9 mouse cellular contexts compared by ENCODE assay signal in the genomic region with DNA sequence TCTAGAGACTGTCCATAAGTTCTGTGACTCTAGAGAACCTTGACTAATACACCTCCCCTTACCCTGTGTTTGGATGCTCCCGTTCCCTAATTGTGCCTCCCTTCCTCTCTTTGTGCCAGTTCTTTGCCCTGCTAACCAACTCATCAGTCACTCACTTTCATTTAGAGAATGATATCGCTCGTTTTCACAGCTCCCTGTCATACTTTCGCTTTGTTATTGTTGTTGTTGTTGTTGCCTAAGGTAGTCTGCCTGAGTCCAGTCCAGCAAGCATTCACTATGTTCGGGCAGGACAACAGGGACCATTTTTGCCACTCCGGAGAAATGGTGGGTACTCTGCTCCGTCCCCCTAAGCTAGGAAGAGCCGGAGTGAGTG. TPM values are rescaled to one million over a fixed set of nuclear protein-coding genes. Genes with fewer than 3 reads are reported as not detected.
A peak's percentile ranks its signal among the peaks of the same experiment; 100 is the strongest.
DNase-seq lines count a peak whose midpoint lies in the region; ATAC-seq lines count a peak whose summit lies in the region.
"Had no signal": no experiment of that assay in that cellular context is flagged by ENCODE, and none has a peak within 500 bp of the region (broad histone marks: within the 10 kb centered on the region; RNA-seq: fewer than 3 reads in every experiment).

No protein-coding gene starts in this region.

- peak overlapping the region; percentile 45 for H3K4me3 ChIP-seq in lung, embryonic 15.5 days
- no peak overlapping the region for H3K4me3 ChIP-seq in forebrain, embryonic 11.5 days (ENCODE audit: low read depth, low read length)
- H3K4me3 ChIP-seq in limb, embryonic 13.5 days = peak overlapping the region; percentile 41
- H3K4me3 ChIP-seq in stomach, embryonic 14.5 days (ENCODE audit: low read depth, low read length) = peak overlapping the region; percentile 31

- H3K4me1 ChIP-seq in lung, embryonic 15.5 days = no peaks in the 10 kb centered on the region
- no peaks in the 10 kb centered on the region for H3K4me1 ChIP-seq in forebrain, embryonic 11.5 days (replicated peaks; ENCODE audit: control insufficient read depth, insufficient read depth, low read length)
- no peaks in the 10 kb centered on the region for H3K4me1 ChIP-seq in limb, embryonic 13.5 days
- H3K4me1 ChIP-seq in stomach, embryonic 14.5 days (ENCODE audit: control insufficient read depth, insufficient read depth, low read length) = no peaks in the 10 kb centered on the region

- WGBS in lung, embryonic 15.5 days = 56% methylated on average over 8 of the region's 8 CpGs
- 68% methylated on average over 8 of the region's 8 CpGs for WGBS in forebrain, embryonic 11.5 days
- 59% methylated on average over 8 of the region's 8 CpGs for WGBS in limb, embryonic 13.5 days
- WGBS in stomach, embryonic 14.5 days = 56% methylated on average over 8 of the region's 8 CpGs

- no peak for DNase-seq in lung, postnatal 25 days (ENCODE audit: low spot score)
- DNase-seq in forebrain, embryonic 11.5 days (ENCODE audit: low spot score) = no peak
- DNase-seq in layer of hippocampus, postnatal 14 days (ENCODE audit: low spot score in 2 of 2) = no peak
- DNase-seq in frontal cortex, postnatal 14 days (ENCODE audit: low spot score in 2 of 2) = no peak

- H3K27me3 ChIP-seq in lung, embryonic 15.5 days = no peaks in the 10 kb centered on the region
- H3K27me3 ChIP-seq in forebrain, embryonic 11.5 days (ENCODE audit: control insufficient read depth, insufficient read depth, low read length) = no peaks in the 10 kb centered on the region
- H3K27me3 ChIP-seq in limb, embryonic 13.5 days = no peaks in the 10 kb centered on the region
- no peaks in the 10 kb centered on the region for H3K27me3 ChIP-seq in stomach, embryonic 14.5 days (ENCODE audit: control insufficient read depth, insufficient read depth, low read length)

- no peaks in the 10 kb centered on the region for H3K9me3 ChIP-seq in lung, embryonic 15.5 days
- no peaks in the 10 kb centered on the region for H3K9me3 ChIP-seq in forebrain, embryonic 11.5 days (ENCODE audit: control insufficient read depth, low read length)
- no peaks in the 10 kb centered on the region for H3K9me3 ChIP-seq in limb, embryonic 13.5 days
- H3K9me3 ChIP-seq in stomach, embryonic 14.5 days (ENCODE audit: control insufficient read depth, low read depth, low read length) = no peaks in the 10 kb centered on the region

- H3K36me3 ChIP-seq in lung, embryonic 15.5 days = no peaks in the 10 kb centered on the region
- no peaks in the 10 kb centered on the region for H3K36me3 ChIP-seq in forebrain, embryonic 11.5 days (ENCODE audit: control insufficient read depth, insufficient read depth, low read length)
- H3K36me3 ChIP-seq in limb, embryonic 13.5 days = no peaks in the 10 kb centered on the region
- H3K36me3 ChIP-seq in stomach, embryonic 14.5 days (ENCODE audit: control insufficient read depth, insufficient read depth, low read length) = no peaks in the 10 kb centered on the region

- H3K27ac ChIP-seq in lung, embryonic 15.5 days = no peak overlapping the region
- H3K27ac ChIP-seq in forebrain, embryonic 11.5 days (ENCODE audit: low read depth, low read length) = no peak overlapping the region
- H3K27ac ChIP-seq in limb, embryonic 13.5 days = no peak overlapping the region
- no peak overlapping the region for H3K27ac ChIP-seq in stomach, embryonic 14.5 days (ENCODE audit: low read length)

- ATAC-seq in lung, embryonic 15.5 days (ENCODE audit: borderline replicate concordance, extremely low read depth, low FRiP score, low TSS enrichment) = no peak
- ATAC-seq in forebrain, embryonic 11.5 days (replicated peaks; ENCODE audit: low FRiP score) = no peak
- ATAC-seq in limb, embryonic 13.5 days (ENCODE audit: low FRiP score, low read depth) = no peak
- no peak for ATAC-seq in stomach, embryonic 14.5 days (ENCODE audit: insufficient number of reproducible peaks, insufficient read depth, low FRiP score, low read depth)
- ATAC-seq in granulocyte monocyte progenitor cell, adult 5-6 weeks (replicated peaks; ENCODE audit: poor library complexity, severe bottlenecking) = no peak

- H3K9ac ChIP-seq in lung, embryonic 15.5 days = 0 out of 2 replicates have a peak overlapping the region, but pooled peaks have one; percentile 13
- H3K9ac ChIP-seq in forebrain, embryonic 11.5 days (ENCODE audit: low read length) = no peak overlapping the region
- peak overlapping the region; percentile 39; the same call in 1 of the 2 replicates for H3K9ac ChIP-seq in limb, embryonic 13.5 days
- no peak overlapping the region for H3K9ac ChIP-seq in stomach, embryonic 14.5 days (replicated peaks; ENCODE audit: low read depth, low read length)

- H3K4me2 ChIP-seq in lung, embryonic 15.5 days = peak overlapping the region; percentile 50
- peak overlapping the region; percentile 34 for H3K4me2 ChIP-seq in forebrain, embryonic 11.5 days (ENCODE audit: low read depth, low read length, severe bottlenecking)
- H3K4me2 ChIP-seq in limb, embryonic 13.5 days (replicated peaks) = peak overlapping the region; percentile 58
- peak overlapping the region; percentile 43 for H3K4me2 ChIP-seq in stomach, embryonic 14.5 days (replicated peaks; ENCODE audit: low read depth, low read length)

RNA-seq across cellular contexts. Expression of a gene that starts 3.6 kb away (rescaled TPM):
- polyA plus RNA-seq in lung, embryonic 15.5 days (2015; fragmentation: Nextera tagmentation; extraction: Ambion mirVana) = not detected in 2 replicates
- polyA plus RNA-seq in forebrain, embryonic 11.5 days (2014; fragmentation: Nextera tagmentation; extraction: Ambion mirVana) = not detected in 2 replicates
- not detected in 2 replicates for polyA plus RNA-seq in limb, embryonic 13.5 days (2015; fragmentation: Nextera tagmentation; extraction: Ambion mirVana)
- not detected in 2 replicates for polyA plus RNA-seq in stomach, embryonic 14.5 days (2014; fragmentation: Nextera tagmentation; extraction: Ambion mirVana)
- not detected for total RNA-seq in layer of hippocampus, postnatal 14 days (2021)
- not detected in 2 replicates for total RNA-seq in granulocyte monocyte progenitor cell, adult 5-6 weeks (2014; fragmentation: Nextera tagmentation)
- not detected in 2 replicates for total RNA-seq in granulocyte monocyte progenitor cell, adult 5-6 weeks (2017)
- total RNA-seq: gastrocnemius, postnatal 4 days had no signal

RNA-seq across cellular contexts. Expression of a gene that starts 6.5 kb away (rescaled TPM):
- not detected in 2 replicates for polyA plus RNA-seq in lung, embryonic 15.5 days (2015; fragmentation: Nextera tagmentation; extraction: Ambion mirVana)
- polyA plus RNA-seq in forebrain, embryonic 11.5 days (2014; fragmentation: Nextera tagmentation; extraction: Ambion mirVana) = not detected in 2 replicates
- not detected in 2 replicates for polyA plus RNA-seq in limb, embryonic 13.5 days (2015; fragmentation: Nextera tagmentation; extraction: Ambion mirVana)
- polyA plus RNA-seq in stomach, embryonic 14.5 days (2014; fragmentation: Nextera tagmentation; extraction: Ambion mirVana) = not detected in 2 replicates
- total RNA-seq in layer of hippocampus, postnatal 14 days (2021) = not detected
- not detected in 2 replicates for total RNA-seq in granulocyte monocyte progenitor cell, adult 5-6 weeks (2014; fragmentation: Nextera tagmentation)
- total RNA-seq in granulocyte monocyte progenitor cell, adult 5-6 weeks (2017) = not detected in 2 replicates
- total RNA-seq: gastrocnemius, postnatal 4 days had no signal

RNA-seq across cellular contexts. Expression of a gene that starts 36.0 kb away (rescaled TPM):
- polyA plus RNA-seq in lung, embryonic 15.5 days (2015; fragmentation: Nextera tagmentation; extraction: Ambion mirVana) = not detected in 2 replicates
- polyA plus RNA-seq in forebrain, embryonic 11.5 days (2014; fragmentation: Nextera tagmentation; extraction: Ambion mirVana) = not detected in 2 replicates
- polyA plus RNA-seq in limb, embryonic 13.5 days (2015; fragmentation: Nextera tagmentation; extraction: Ambion mirVana) = not detected in 2 replicates
- polyA plus RNA-seq in stomach, embryonic 14.5 days (2014; fragmentation: Nextera tagmentation; extraction: Ambion mirVana) = not detected in 2 replicates
- total RNA-seq in layer of hippocampus, postnatal 14 days (2021) = not detected
- total RNA-seq in granulocyte monocyte progenitor cell, adult 5-6 weeks (2014; fragmentation: Nextera tagmentation) = not detected in 2 replicates
- total RNA-seq in granulocyte monocyte progenitor cell, adult 5-6 weeks (2017) = not detected in 2 replicates
- total RNA-seq: gastrocnemius, postnatal 4 days had no signal

RNA-seq across cellular contexts. Expression of a gene that starts 37.5 kb away (rescaled TPM):
- not detected in 2 replicates for polyA plus RNA-seq in lung, embryonic 15.5 days (2015; fragmentation: Nextera tagmentation; extraction: Ambion mirVana)
- polyA plus RNA-seq in forebrain, embryonic 11.5 days (2014; fragmentation: Nextera tagmentation; extraction: Ambion mirVana) = not detected in 2 replicates
- polyA plus RNA-seq in limb, embryonic 13.5 days (2015; fragmentation: Nextera tagmentation; extraction: Ambion mirVana) = not detected in 2 replicates
- polyA plus RNA-seq in stomach, embryonic 14.5 days (2014; fragmentation: Nextera tagmentation; extraction: Ambion mirVana) = not detected in 2 replicates
- not detected for total RNA-seq in layer of hippocampus, postnatal 14 days (2021)
- total RNA-seq in granulocyte monocyte progenitor cell, adult 5-6 weeks (2014; fragmentation: Nextera tagmentation) = not detected in 2 replicates
- total RNA-seq in granulocyte monocyte progenitor cell, adult 5-6 weeks (2017) = not detected in 2 replicates
- total RNA-seq: gastrocnemius, postnatal 4 days had no signal

RNA-seq across cellular contexts. Expression of a gene that starts 43.0 kb away (rescaled TPM):
- not detected in 2 replicates for polyA plus RNA-seq in lung, embryonic 15.5 days (2015; fragmentation: Nextera tagmentation; extraction: Ambion mirVana)
- polyA plus RNA-seq in forebrain, embryonic 11.5 days (2014; fragmentation: Nextera tagmentation; extraction: Ambion mirVana) = not detected in 2 replicates
- not detected in 2 replicates for polyA plus RNA-seq in limb, embryonic 13.5 days (2015; fragmentation: Nextera tagmentation; extraction: Ambion mirVana)
- polyA plus RNA-seq in stomach, embryonic 14.5 days (2014; fragmentation: Nextera tagmentation; extraction: Ambion mirVana) = not detected in 2 replicates
- total RNA-seq in layer of hippocampus, postnatal 14 days (2021) = not detected
- total RNA-seq in granulocyte monocyte progenitor cell, adult 5-6 weeks (2014; fragmentation: Nextera tagmentation) = not detected in 2 replicates
- total RNA-seq in granulocyte monocyte progenitor cell, adult 5-6 weeks (2017) = not detected in 2 replicates
- total RNA-seq: gastrocnemius, postnatal 4 days had no signal

Comparison
In these comparisons a context has a peak if more than half of its experiments do, and no peak if none do; other contexts are left out.
1. H3K9ac ChIP-seq: peak in lung, embryonic 15.5 days (single experiment) and limb, embryonic 13.5 days (single experiment); none in forebrain, embryonic 11.5 days (single experiment) and stomach, embryonic 14.5 days (single experiment).
2. Peak in every context shown above with its lines, with median percentiles within 50 percentile points of each other: H3K4me2 ChIP-seq.